Mouse (Mus musculus) heart, embryonic 13.5 days (tissue): ENCODE data around the gene Gm49325. TPM values are rescaled to one million over a fixed set of nuclear protein-coding genes. Genes with fewer than 3 reads are reported as not detected.

Experiments used
- ATAC-seq: fragments of 200-750 bp; cut with Nextera tagmentation; 2 replicates; pipeline ENCODE4 v1.8.0; 2017; ENCODE audit warnings: moderate TSS enrichment; ENCODE audit not compliant: insufficient number of reproducible peaks, low FRiP score, low TSS enrichment; ENCODE audit errors: extremely low read depth
- H3K27ac ChIP-seq: fragments of 300-500 bp; sonication (generic); replicated peaks from 2 replicates; pipeline ENCODE4 v1.5.1; 2015; ENCODE audit warnings: moderate library complexity, mild to moderate bottlenecking, inconsistent platforms
- H3K27me3 ChIP-seq: fragments of 300-500 bp; sonication (generic); replicated peaks from 2 replicates; pipeline ENCODE4 v1.6.1; 2015; ENCODE audit warnings: mild to moderate bottlenecking, inconsistent platforms
- H3K36me3 ChIP-seq: fragments of 300-500 bp; sonication (generic); 2 replicates; pipeline ENCODE4 v1.6.1; 2015; ENCODE audit warnings: mild to moderate bottlenecking, inconsistent platforms
- H3K4me1 ChIP-seq: fragments of 300-500 bp; sonication (generic); 2 replicates; pipeline ENCODE4 v1.6.1; 2015; ENCODE audit warnings: inconsistent platforms
- H3K4me2 ChIP-seq: fragments of 300-500 bp; sonication (generic); 2 replicates; pipeline ENCODE4 v1.6.1; 2015; ENCODE audit warnings: inconsistent platforms, mild to moderate bottlenecking, moderate library complexity
- H3K4me3 ChIP-seq: fragments of 300-500 bp; sonication (generic); 2 replicates; pipeline ENCODE4 v1.5.1; 2015; ENCODE audit warnings: moderate library complexity, mild to moderate bottlenecking, inconsistent platforms
- H3K9ac ChIP-seq: fragments of 300-500 bp; sonication (generic); 2 replicates; pipeline ENCODE4 v1.6.1; 2015; ENCODE audit warnings: inconsistent platforms, mild to moderate bottlenecking, moderate library complexity
- H3K9me3 ChIP-seq: fragments of 300-500 bp; sonication (generic); 2 replicates; pipeline ENCODE4 v1.6.1; 2016; ENCODE audit warnings: inconsistent platforms
- WGBS: fragments of 180-500 bp; shearing (Covaris S2); methylation state at CpG from one replicate; pipeline ENCODE4 v1.1.7; 2015; ENCODE audit warnings: mixed read lengths; 5-methylcytosine and 5-hydroxymethylcytosine counted together
- polyA plus RNA-seq: library from polyadenylated mRNA; unstranded; fragments of >200 nt; fragmentation: Nextera tagmentation; extraction: Ambion mirVana; gene quantifications from 2 replicates; pipeline ENCODE4 v1.2.1, GENCODE M21; 2015

Gene Gm49325
- polyA plus RNA-seq, 1 experiment from 2014 or later = not detected

DNA sequence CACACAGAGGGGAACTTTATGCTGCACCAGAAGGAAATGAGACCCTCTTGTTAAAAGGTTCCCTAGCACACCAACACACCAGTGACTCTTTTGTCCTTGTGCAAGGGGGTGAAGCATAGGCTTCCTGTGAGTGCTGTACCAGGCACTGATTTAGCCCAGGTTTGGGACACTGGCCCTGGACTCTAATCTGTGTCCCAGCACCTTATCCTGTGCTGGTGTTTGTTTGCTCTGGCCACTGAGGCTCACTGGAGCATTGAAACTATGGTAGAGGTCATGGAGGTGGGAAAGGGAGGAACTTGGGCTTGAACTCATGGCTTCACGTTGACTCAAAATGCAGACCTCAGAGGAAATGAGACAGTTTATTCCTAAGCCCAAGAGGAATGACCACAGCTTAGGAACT is 32.8 kb upstream of the Gm49325 start:
- ATAC-seq = no peak
- Histone ChIP-seq H3K27me3 (peaks cover 9% of the 10 kb centered on the region), H3K4me2 (no peak overlapping the region), H3K27ac (no peak overlapping the region), H3K9ac (no peak overlapping the region), H3K9me3 (no peaks in the 10 kb centered on the region), H3K4me3 (no peak overlapping the region), H3K36me3 (no peaks in the 10 kb centered on the region), H3K4me1 (no peaks in the 10 kb centered on the region)
- WGBS = 75% methylated on average over 1 of the region's 1 CpGs

DNA sequence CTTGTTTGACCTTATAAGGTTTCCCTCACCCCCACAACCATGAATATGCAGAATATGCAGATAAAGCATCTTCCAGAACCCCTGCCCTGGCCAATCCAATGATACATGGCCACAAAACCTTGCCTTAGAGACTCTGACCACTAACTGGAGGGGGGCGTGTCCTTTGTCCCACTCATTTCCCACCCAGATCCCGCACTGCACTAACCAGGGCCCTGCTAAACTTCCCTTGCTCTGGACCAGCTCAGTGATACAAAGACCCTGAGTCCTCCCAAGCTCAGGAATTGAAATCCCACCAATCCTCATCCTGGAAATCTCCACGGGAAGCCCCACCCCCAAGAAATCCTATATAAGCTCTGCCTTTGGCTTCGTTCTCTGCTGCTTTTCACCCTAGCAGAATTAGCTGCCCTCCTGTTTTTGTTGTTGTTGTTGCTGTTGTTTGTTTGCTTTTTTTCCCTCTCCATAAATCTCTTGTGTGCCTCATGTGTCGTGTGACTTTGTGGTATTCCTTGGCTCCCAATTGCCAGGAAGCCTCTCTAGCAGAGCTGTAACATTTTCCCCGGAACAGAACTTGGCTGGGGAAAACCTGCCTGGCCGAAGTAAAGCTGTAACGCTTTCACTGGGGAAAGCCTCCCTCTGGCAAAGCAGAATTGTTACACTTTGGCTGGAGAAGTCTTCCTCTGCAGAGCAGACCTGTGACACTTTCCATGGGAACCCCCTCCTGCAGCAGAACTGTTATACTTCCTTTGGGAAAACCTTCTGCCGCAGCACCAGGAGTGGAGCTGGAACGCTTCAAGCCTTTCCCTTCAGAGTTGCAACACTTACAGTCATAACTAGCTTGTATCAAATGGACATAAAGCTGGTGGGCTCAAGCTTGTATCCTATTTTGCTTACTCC is 25.7 kb upstream of the Gm49325 start:
- Histone ChIP-seq H3K36me3 (no peaks in the 10 kb centered on the region), H3K9ac (peak overlapping the region; percentile 76; the same call in 1 of the 2 replicates), H3K27ac (peak overlapping the region; percentile 94; the same call in 1 of the 2 replicates), H3K9me3 (no peaks in the 10 kb centered on the region), H3K4me3 (no peak overlapping the region), H3K4me1 (peaks cover 34% of the 10 kb centered on the region), H3K4me2 (peak overlapping the region; percentile 97), H3K27me3 (no peaks in the 10 kb centered on the region)
- no peak for ATAC-seq
- WGBS = 49% methylated on average over 10 of the region's 10 CpGs

DNA sequence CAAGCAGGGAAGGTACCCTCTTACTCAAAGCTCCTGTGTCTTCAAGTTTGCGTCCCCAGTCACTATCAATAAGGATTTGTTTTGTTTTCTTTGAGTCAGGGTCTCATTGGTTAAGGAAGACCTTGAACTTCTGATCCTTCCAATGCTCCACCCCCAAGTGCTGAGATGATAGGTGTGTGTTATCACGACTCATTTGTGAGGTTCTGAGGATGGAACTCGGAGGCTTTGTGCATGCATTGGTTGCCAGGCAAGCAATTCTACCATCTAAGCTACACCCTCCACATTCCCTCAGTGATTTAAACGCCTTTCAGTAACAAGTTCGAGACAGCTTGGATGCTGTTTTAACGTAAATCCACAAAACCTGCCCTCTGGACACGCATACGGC is 25.0 kb upstream of the Gm49325 start:
- Histone ChIP-seq H3K4me2 (peak overlapping the region; percentile 97), H3K9ac (peak overlapping the region; percentile 76), H3K9me3 (no peaks in the 10 kb centered on the region), H3K27me3 (no peaks in the 10 kb centered on the region), H3K36me3 (peaks cover under 1% of the 10 kb centered on the region; the same call in 1 of the 2 replicates), H3K4me1 (peaks cover 37% of the 10 kb centered on the region), H3K27ac (peak overlapping the region; percentile 94), H3K4me3 (peak overlapping the region; percentile 80)
- ATAC-seq = no peak
- 3% methylated on average over 8 of the region's 8 CpGs for WGBS

DNA sequence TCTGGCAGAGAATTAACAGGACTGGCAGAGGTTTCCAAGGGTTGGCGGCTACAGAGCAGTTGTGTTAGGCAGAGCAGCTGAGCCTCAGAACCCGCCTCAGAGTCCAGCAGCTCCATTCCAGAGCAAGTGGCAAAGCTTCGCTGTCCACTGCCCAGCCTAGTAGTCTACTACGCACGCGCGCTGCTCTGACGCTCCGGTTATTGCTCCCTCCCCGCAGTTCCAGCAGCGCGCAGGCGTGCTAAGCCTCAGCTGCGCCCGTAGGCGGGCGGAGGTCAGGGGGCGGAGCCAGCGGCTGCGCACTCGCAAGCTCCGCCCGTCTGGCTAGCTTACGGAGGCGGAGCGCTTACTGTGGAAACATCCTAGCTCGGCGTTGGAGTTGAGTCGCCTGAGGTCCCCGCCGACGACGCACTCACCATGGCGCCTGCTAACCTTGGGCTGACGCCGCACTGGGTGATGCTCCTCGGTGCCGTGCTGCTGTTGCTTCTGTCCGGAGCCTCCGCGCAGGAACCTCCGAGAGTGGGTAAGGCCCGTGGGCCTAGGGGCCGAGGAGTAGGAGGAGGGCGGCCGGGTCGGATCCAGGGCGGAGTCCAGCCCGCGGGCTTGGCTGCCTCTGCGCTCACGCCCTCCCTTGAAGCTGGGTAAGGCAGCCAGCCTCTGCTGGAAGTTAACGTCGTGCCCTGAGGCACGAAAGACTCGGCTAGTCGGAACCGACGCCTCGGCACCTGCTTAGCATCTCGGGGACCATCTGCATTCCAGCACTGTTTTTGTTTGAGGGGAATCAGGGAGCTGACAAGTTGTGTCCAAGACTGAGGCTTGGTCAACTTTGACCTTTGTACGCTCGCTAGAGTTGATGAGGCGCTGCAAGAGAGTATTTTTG is 24.4 kb upstream of the Gm49325 start, which contains the start of gene Pttg1ip:
Pttg1ip (plus strand) TSS at position 313 of the 877 bp plus-strand sequence.
- under 1% methylated on average over 63 of the region's 64 CpGs for WGBS
- H3K4me3 ChIP-seq = peak within 1 kb of the TSS; percentile 80
- H3K9ac ChIP-seq = peak within 1 kb of the TSS; percentile 92
- H3K36me3 ChIP-seq = peaks cover 7% of the 10 kb centered on the region; the same call in 1 of the 2 replicates
- peak; percentile 97 for ATAC-seq
- peak within 1 kb of the TSS; percentile 97 for H3K4me2 ChIP-seq
- H3K27me3 ChIP-seq = no peaks in the 10 kb centered on the region
- peaks cover 43% of the 10 kb centered on the region for H3K4me1 ChIP-seq
- no peaks in the 10 kb centered on the region for H3K9me3 ChIP-seq
- peak within 1 kb of the TSS; percentile 94 for H3K27ac ChIP-seq

DNA sequence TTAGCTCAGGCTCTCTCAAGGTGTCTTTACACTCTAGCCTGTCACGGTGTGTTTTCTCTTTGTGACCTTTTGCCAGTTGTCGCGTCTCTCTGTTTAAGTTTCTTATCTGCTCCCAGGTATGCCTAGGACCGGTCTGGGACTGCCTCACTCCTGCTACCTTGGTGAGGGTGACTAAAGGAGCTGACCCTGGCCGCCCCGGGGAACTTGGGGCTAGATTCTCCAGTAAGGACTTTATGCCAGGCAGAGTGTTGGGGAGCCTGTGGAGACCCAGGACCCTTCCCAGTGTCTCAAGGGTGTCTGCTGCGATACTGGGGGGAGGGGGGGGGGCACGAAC is 23.7 kb upstream of the Gm49325 start:
- Histone ChIP-seq H3K4me1 (peaks cover 46% of the 10 kb centered on the region), H3K36me3 (peaks cover 12% of the 10 kb centered on the region), H3K27ac (peak overlapping the region; percentile 94), H3K27me3 (no peaks in the 10 kb centered on the region), H3K4me2 (peak overlapping the region; percentile 97), H3K9me3 (no peaks in the 10 kb centered on the region), H3K9ac (peak overlapping the region; percentile 92), H3K4me3 (peak overlapping the region; percentile 80)
- ATAC-seq = no peak
- WGBS = 5% methylated on average over 8 of the region's 8 CpGs

DNA sequence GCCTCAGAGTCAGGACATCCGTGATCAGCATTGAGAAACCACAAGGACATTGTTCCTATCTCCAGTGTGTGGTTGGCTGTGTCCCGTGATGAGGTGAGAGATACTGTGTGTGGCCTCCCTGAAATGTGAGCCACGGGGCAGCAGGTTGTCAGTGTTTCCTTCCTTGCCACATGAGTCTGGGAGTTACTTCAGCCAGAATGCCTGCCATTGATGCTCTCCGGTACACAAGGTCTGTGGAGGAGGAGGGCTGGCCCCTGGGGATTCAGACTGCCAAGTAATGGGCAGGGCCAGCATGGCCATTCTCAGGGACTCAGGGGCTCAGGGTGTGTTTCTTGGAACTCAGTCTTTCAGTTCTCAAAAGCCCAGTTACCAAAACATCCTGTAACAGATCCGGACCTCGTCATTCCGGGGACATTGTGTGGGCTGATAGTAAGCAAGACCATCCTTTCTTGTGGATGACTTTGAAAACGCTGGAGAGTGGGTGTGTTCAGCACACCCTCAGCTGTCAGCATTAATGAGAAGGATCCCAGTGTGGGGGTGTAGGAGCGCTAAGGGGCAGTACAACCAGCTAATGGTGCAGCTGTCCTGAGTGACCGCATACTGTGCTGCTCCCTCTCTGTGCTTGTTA is 22.1 kb upstream of the Gm49325 start:
- H3K4me3 ChIP-seq = peak overlapping the region; percentile 6; the same call in 1 of the 2 replicates
- peak overlapping the region; percentile 97 for H3K4me2 ChIP-seq
- no peaks in the 10 kb centered on the region for H3K27me3 ChIP-seq
- peak overlapping the region; percentile 50; the same call in 1 of the 2 replicates for H3K9ac ChIP-seq
- H3K27ac ChIP-seq = peak overlapping the region; percentile 42; the same call in 1 of the 2 replicates
- peaks cover 62% of the 10 kb centered on the region for H3K4me1 ChIP-seq
- ATAC-seq = no peak
- WGBS = 54% methylated on average over 10 of the region's 10 CpGs
- peaks cover 29% of the 10 kb centered on the region for H3K36me3 ChIP-seq
- H3K9me3 ChIP-seq = no peaks in the 10 kb centered on the region

DNA sequence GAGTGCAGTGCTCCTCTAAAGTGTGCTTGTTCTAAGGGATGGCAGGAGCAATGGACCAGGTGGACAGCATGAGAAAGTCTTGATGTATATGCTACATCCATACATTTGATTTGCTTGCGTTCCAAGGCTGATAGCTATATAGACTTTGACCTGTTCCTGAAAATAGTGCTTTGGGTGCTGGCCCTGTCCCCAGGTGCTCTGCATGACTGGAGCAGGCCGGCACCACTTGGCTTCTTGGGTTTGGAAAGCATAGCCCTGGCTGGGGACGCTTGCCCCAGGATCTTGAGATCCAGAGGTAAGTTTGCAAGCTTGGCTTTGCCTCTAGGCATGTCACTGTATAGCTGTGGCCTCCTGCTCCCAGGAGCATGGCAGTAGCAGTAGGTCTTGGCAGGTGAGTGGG is 19.4 kb upstream of the Gm49325 start:
- peaks cover 73% of the 10 kb centered on the region for H3K4me1 ChIP-seq
- no peak overlapping the region for H3K4me2 ChIP-seq
- H3K27ac ChIP-seq = no peak overlapping the region
- ATAC-seq = no peak
- 89% methylated on average over 3 of the region's 3 CpGs for WGBS
- no peak overlapping the region for H3K9ac ChIP-seq
- no peak overlapping the region for H3K4me3 ChIP-seq
- no peaks in the 10 kb centered on the region for H3K27me3 ChIP-seq
- H3K36me3 ChIP-seq = peaks cover 48% of the 10 kb centered on the region
- no peaks in the 10 kb centered on the region for H3K9me3 ChIP-seq

DNA sequence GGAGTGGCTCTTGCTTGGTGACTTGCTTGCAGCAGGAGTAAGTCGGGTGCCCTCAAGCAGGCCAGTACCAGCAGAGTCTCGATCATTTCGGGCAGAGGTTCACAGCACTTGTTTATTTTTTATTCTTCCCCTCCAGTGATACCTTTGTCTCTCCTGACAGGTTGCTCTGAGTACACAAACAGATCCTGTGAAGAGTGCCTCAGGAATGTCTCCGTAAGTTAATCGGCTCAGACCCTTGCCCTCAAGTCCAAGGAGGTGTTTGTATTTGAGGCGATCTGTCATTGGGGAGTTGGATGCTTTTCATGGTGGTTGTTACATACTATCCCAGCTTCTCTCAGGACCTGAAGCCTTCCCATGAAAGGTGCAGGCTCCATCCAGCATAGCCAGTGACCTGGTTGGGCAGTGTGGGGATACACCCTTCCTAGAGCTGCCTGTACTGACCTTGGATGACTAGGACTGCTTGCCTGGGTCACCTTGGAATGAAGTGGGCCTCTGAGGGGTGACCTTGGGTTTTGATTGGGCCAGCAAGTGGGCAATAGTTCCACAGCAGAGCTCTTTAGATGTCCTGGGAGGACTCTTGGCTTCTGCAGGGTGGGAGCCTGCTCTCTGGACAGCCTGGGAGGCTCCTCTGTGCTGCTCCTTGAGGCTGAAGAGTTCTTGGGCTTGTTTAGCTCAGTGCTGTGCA is 18.8 kb upstream of the Gm49325 start:
- H3K27me3 ChIP-seq = no peaks in the 10 kb centered on the region
- no peak overlapping the region for H3K27ac ChIP-seq
- H3K4me1 ChIP-seq = peaks cover 75% of the 10 kb centered on the region
- ATAC-seq = no peak
- H3K9ac ChIP-seq = peak overlapping the region; percentile 28; the same call in 1 of the 2 replicates
- H3K36me3 ChIP-seq = peaks cover 54% of the 10 kb centered on the region
- H3K9me3 ChIP-seq = no peaks in the 10 kb centered on the region
- no peak overlapping the region for H3K4me2 ChIP-seq
- WGBS = 91% methylated on average over 6 of the region's 6 CpGs
- H3K4me3 ChIP-seq = no peak overlapping the region

DNA sequence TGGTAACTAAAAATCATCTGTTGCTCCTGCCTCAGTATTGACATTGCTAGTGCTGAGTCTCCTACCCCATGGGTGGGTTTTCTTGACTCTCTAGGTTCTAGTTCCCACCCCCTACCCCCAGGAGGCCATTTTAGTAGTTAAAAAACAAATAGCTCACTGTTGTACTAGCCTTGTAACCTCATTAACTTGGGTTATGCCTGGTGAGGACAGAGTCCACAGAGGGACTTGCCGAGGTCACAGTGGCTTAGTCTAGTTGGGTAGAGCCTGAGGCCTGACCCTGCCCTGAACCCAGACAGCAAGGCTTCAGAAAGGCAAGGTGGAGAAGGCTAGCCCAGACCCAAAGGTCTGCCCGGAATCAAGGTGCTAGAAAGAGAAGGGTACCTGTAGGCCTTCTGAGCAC is 18.0 kb upstream of the Gm49325 start:
- peaks cover 67% of the 10 kb centered on the region for H3K4me1 ChIP-seq
- no peak overlapping the region for H3K9ac ChIP-seq
- peaks cover 62% of the 10 kb centered on the region for H3K36me3 ChIP-seq
- H3K4me3 ChIP-seq = no peak overlapping the region
- 81% methylated on average over 2 of the region's 2 CpGs for WGBS
- H3K9me3 ChIP-seq = no peaks in the 10 kb centered on the region
- ATAC-seq = no peak
- H3K27me3 ChIP-seq = no peaks in the 10 kb centered on the region
- H3K4me2 ChIP-seq = no peak overlapping the region
- no peak overlapping the region for H3K27ac ChIP-seq

DNA sequence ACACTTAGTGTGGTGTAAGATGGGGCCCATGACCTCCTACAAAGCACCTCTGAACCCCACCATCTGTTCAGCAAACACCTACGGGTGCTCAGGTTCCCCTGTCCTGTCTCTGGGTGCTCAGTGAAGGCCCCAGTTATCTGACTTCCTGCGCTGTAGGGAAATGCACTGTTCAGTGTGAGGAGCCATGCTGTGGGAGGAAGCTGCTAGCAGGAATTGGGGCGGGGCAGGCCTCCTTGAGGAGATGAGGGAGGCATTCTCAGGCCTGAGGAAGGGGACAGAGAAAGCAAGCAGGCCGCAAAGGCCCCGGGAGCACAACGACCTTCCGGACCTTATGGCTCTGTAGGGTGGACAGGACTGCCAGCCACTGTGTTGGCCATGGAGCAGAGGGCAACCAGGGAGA is 16.9 kb upstream of the Gm49325 start:
- Histone ChIP-seq H3K4me2 (peak overlapping the region; percentile 2; the same call in 1 of the 2 replicates), H3K9ac (peak overlapping the region; percentile 37; the same call in 1 of the 2 replicates), H3K27me3 (no peaks in the 10 kb centered on the region), H3K36me3 (peaks cover 73% of the 10 kb centered on the region), H3K4me3 (no peak overlapping the region), H3K9me3 (no peaks in the 10 kb centered on the region), H3K4me1 (peaks cover 56% of the 10 kb centered on the region), H3K27ac (peak overlapping the region; percentile 74)
- 61% methylated on average over 7 of the region's 7 CpGs for WGBS
- ATAC-seq = no peak
